Mouse (Mus musculus) lung, postnatal 14 days (tissue): ENCODE results near the gene Pbld1.
"Not testable (repeated sequence)": the region's sequence is repeated elsewhere in the genome, so short reads cannot be mapped to it uniquely, and the experiment has no call there.

Experiments
- DNase-seq: peaks from one replicate; pipeline ENCODE4 v3.0.0; 2021

The Pbld1 gene

DNA sequence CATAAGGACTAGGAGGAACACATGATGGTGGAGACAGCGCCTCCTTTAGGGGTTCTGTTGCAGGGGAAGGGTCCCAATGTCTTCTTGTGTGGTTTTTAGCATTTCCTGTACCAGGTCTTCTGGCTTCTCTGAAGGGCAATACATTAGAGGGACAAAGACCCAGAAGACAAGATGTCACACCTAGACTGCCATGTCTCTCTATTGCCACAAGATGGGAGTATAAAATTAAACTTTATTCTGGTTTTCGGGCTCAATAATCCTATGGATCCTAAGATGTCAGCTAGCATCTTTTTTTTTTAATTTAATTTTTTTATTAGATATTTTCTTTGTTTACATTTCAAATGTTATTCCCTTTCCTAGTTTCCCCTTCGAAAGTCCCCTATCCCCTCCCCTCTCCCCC is 16.8 kb upstream of the Pbld1 start:
- DNase-seq = no peak

GRCm38 (mm10) chr10:63047751-63048150 is 12.2 kb upstream of the Pbld1 start:
- no peak for DNase-seq

- no peak for DNase-seq
Measured at GRCm38 (mm10) chr10:63049106-63049505, 10.9 kb upstream of the Pbld1 start.

- no peak for DNase-seq
Measured at GRCm38 (mm10) chr10:63051267-63051666, 8.7 kb upstream of the Pbld1 start.

DNA sequence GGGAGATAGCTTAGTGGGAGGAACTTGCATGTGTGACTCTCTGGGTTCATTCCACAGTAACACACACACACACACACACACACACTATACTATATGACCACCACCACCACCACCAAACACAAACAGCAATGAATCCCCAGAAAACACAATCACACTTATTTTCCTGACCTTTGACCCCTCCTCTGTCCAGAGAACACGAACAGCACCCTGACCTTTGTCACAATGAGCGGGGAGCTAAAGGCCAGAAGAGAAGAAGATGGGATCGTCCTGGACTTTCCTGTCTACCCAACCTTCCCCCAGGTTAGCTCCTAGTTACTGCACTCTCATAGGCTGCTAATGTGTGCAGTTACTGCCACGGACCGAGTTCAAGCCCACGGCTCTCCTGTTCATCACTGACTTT is 8.0 kb upstream of the Pbld1 start:
- no peak for DNase-seq

- DNase-seq = no peak
Measured at GRCm38 (mm10) chr10:63053007-63053406, 7.0 kb upstream of the Pbld1 start.

DNA sequence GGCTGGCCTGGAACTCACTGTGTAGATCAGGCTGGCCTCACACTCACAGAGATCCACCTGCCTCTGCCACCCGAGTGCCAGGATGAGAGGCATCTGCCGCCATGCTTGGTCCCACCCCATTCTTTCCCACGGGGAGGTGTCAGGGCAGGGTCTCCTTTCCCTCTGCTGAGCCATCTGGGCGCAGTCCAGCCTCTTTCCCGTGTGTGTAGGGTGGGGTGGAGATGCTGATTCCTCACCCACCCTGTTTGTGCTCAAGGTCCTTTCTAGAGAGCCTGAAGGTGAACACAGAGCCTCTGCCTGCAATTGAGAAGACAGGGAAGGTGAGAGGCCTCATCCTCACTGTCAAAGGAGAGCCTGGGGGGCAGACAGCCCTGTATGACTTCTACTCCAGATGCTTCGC is 5.9 kb upstream of the Pbld1 start:
- not testable (repeated sequence) for DNase-seq

DNA sequence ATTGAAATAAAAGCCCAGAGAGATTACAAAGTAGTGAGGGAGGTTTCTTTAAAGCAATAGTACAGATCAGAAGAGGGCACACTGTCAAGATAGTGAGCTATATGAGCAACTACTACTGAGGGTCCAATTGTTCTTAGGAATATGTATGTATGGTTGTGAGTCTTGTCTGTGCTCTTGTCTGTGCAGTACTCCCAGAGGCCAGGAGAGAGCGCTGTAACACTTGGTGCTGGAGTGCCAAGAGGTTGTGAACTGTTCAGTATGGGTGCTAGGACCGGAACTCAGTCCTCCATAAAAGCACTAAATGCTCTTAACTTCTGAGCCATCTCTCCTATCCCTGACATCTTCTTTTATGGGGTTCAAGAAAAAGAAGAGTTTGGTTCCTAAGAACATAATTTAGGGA is 5.4 kb upstream of the Pbld1 start:
- no peak for DNase-seq

- peak; percentile 39 for DNase-seq
Measured at GRCm38 (mm10) chr10:63056966-63057750, 2.8 kb upstream of the Pbld1 start.

DNA sequence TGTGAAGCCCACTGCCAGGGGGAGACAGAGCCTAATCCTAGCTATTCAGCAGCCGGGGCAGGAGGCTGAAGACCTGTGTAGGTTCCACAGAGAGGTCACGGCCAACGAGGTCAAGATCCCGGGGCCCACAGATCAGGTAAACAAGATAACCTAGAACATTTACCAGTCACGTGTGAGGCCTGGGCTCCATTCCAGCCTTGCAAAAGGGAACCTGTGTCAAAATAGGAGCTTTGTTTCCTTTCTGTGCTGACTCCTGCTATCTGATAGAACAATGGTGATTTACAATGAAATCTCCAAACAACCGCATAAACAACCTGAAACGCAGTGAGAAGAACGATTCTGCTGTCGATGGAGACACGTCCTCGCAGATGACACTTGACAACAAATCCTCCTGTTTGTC is 444 bp downstream of the Pbld1 start:
- peak; percentile 56 for DNase-seq

- no peak for DNase-seq
Measured at GRCm38 (mm10) chr10:63061266-63061665, 1.3 kb downstream of the Pbld1 start.

GRCm38 (mm10) chr10:63062696-63063095 is 2.7 kb downstream of the Pbld1 start:
- no peak for DNase-seq

- no peak for DNase-seq
Measured at GRCm38 (mm10) chr10:63063365-63063764, 3.4 kb downstream of the Pbld1 start.

DNA sequence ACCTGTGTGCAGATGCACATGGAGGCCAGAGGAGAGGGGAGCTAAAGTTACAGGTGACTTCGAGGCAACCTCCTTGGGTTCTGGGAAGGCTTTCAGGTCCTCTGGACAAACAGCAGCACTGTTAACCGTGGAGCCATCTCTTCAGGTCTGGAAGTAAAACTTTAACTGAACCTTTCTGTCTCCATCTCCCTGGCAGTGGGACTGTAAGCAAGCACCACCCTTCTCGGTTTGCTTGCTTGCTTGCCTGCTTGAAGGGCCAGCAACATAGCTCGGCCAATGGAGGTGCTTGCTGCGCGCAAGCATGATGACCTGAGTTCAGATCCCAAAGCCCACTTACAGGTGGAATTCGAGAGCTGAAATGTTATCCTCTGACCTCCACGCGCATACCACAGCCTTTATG is 4.6 kb downstream of the Pbld1 start:
- no peak for DNase-seq

- DNase-seq = no peak
Measured at GRCm38 (mm10) chr10:63065561-63065960, 5.6 kb downstream of the Pbld1 start.

- DNase-seq = peak; percentile 85
Measured at GRCm38 (mm10) chr10:63065988-63066387, 6.0 kb downstream of the Pbld1 start.

DNA sequence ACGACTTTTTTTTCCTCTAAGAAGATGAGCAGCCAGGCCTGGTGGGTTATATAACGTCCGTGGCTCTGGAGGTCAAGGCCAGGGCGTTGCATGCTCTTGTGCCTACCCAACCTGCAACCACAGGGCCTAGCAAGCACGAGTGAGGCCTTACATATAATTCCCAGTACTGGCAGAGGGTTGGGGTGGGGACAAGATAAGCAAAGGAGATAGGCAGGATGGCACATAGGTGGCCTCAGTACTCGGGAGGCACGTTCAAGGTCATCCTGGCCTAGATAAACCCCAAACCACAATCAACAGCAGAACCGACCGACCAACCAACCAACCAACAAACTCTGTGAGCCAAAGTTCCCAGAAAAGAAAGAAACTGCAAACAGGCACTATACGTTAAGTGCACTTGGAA is 26.3 kb downstream of the Pbld1 start:
- no peak for DNase-seq

DNA sequence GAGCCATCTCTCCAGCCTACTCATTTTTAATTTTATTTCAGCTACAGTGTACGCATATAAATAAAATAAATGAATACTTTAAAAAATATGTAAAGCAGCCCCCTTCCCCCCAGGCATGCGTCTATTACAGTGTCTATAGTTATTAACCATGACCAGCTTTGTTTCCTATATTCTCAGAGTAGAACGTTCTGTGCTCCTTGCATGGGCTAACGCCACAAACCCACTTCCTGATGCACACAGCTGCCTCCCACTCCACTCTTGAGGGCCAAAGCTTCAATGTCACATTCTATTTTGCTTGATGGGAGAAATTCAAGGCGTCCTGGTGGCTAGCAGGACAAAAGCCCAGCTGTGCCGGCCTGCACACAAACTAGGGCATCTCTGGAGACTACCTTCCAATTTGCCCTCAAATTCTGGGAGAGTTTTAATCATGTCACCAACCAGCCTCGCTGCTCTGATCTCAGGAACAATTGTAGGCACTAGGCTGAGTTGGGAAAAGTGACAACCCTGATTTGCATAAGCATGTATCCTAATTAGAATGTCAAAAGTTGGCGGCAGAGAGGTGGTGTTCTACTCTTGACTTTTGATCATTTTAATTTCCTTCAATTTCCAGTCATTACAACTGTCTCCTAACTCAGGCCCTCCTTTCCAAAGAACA is 29.3 kb downstream of the Pbld1 start:
- DNase-seq = no peak

DNA sequence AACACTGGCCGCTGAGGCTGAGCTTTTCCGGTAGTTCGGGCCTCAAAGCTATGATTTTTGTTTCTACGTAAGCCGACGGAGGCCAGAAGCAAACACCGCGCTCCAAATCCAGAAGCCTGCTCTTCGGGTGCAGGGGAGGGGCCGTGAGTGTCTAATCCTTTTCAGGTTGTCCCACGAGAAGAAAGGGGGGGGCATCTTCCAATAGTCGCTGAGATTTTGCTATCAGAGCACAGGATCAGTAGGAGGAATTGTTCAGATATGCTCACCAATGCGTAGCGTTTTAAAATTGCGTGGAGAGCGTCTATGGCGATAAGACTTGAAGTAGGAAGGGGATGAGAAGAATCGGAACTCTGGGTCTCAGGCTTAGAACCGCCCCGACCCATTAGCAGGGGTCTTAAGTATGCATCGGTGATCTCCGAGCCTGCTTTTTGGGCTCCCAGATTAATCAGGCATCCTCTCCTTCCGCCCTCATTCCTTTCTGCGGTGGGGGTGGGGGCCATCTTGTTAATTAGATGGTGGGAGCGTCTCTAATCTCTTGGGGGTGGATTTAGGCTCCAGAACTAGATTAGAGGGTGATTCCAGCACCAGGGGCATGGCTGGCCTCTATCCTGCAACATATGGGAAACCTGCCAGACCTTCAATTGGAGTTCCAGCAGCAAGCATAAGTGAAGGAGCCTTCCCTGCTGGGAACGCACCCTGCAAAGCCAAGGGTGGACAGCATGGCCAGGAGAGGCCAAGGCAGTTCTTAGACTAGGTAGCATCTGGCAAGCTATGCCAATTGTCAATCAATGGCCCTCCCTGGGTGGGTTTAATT is 30.0 kb downstream of the Pbld1 start:
- no peak for DNase-seq

DNA sequence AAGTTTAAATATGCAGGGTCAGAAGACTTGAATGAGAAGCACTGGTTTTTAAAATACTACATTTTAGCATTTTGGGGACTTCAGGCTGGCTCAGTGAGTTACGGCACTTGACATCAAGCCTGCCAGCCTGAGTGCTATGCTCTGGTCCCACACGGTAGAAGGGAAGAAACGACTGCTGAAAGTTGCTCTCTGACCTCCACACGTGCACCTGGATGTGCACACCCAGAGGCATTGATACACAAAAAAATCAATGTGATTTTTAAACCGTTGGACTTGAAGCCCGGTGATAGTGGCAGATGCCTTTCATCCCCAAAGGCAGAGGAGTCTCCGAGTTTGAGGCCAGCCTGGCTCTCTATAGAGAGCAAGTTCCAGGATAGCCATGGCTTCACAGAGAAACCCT is 32.0 kb downstream of the Pbld1 start:
- DNase-seq = no peak

DNA sequence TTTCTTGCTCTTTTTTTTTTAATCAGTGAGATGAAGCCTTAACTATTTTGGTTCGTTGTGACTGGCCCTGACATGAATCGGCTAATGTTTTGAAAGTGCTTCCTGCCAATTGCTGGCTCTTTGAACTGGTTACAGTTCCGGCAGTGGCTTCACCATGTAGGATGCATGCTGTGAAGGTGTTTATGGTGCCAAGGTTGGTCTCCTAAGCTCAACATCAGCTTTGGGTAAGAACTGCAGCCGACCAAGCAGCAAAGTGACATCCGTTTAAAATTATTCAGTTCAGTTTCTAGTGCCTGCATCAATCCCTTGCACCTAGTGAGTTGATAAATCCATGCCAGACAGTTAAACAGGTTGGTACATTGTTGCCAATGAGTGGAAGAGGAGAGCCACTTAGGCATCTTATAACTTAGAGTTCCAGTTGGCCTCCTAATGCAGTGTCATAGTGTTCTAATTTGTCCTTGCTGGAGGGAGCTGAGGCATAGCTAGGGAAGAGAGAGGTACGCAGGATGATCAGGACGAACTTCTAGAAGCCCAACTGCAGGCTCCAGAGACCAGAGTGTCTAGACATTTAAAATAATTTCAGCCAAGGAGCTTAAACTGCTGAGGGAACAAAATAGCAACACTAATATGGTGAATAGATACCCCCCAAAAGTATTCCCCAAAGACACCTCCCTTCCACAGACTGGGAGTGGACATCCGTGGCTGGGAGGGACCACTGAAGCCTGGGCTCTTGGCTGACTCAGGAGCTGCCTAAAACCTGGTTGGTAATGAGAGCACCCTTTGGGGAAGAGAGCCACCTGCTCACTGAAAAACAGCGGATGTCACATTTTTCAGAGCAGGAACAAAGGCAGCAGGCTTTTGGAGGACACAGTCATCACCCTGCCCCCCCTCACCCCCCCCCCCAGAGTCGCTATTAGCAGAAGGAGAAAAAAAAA is 32.9 kb downstream of the Pbld1 start:
- DNase-seq = no peak

- no peak for DNase-seq
Measured at GRCm38 (mm10) chr10:63096757-63097156, 36.8 kb downstream of the Pbld1 start.

- DNase-seq = no peak
Measured at GRCm38 (mm10) chr10:63098191-63098590, 38.2 kb downstream of the Pbld1 start.
